Mouse (Mus musculus) granulocyte monocyte progenitor cell, adult 5-6 weeks (primary cell): ENCODE results near the gene Plxnb1. TPM values are rescaled to one million over a fixed set of nuclear protein-coding genes. Genes with fewer than 3 reads are reported as not detected.

Experiments used
- ATAC-seq: replicated peaks from 2 replicates; pipeline ENCODE4 v1.8.0; 2016; ENCODE audit warnings: mild to moderate bottlenecking, moderate TSS enrichment, inconsistent platforms; ENCODE audit not compliant: poor library complexity, severe bottlenecking
- total RNA-seq, 2 experiments: library from RNA; stranded (forward) in 1 of 2; stranded (reverse) in 1 of 2; fragments of 200-712, 200-1000 nt in 1 of 2; fragments of >200 nt in 1 of 2; fragmentation: Nextera tagmentation in 1 of 2; gene quantifications; 2 replicates each; pipeline ENCODE4 v1.2.3; 2014 to 2017

Gene Plxnb1
- total RNA-seq (2014; fragmentation: Nextera tagmentation), result not detected in 2 replicates
- total RNA-seq (2017), result not detected in 2 replicates

DNA sequence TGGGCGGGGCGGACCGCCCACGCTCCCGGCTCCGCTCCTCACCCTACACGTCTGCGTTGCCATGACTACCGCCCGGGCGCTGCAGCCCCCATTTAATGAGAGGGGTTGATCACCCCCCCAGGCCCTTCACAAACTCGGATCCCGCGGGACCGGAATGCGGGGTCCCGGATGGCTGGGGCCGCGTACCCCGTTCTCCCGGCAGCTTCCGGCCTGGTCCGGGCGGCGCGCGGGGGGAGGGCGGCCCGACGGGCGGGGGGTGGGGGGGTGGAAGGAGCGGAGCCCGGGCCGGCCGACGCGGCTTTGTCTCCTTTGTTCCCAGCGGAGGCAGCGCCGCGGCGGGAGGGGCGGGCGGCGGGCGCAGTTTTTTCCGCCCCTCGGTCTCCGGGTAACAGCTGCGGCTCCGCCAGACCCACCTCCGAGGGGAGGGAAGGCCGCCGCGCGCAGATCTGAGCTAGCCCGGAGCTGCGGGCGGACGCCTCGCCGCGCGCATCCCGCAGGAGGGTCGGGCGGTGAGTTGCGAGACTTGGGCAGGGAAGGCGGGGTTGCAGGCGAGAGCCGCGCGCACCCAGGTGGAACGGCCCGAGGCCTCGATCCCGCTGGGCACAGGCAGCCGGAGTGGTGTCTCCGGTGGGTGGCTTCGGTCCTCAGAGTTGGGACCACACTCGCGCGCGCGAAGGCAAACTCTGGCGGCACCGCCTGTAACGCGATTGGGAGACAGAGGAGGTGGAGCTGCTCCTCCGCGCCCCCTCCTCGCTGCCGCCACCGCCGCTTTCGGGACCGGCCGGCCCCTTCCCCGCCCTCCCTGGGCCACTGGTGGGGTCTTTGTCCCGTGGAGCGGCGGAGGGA, at the start of gene Plxnb1:
Gene Plxnb1 (plus strand): TSS at position 253 of the 846 bp plus-strand sequence.
- ATAC-seq, result peak; percentile 73

DNA sequence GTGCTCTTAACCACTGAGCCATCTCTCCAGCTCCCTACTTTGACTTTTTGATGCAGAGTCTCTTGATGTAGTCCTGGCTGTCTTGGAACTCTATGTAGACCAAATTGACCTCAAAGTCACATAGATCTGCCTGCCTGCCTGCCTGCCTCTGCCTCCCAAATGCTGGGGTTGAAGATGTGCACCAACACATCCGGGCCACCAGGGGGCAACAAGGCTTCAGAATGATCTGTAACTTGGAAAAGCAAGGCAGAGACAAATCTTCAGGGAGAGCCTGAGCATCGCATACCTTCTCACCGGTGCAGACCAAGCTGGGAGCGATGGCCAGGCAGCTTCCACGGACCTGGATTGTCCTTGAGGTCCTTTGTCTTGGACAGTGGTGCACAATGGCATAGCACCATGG, 48.9 kb upstream of the Plxnb1 start:
- ATAC-seq, result peak; percentile 99

DNA sequence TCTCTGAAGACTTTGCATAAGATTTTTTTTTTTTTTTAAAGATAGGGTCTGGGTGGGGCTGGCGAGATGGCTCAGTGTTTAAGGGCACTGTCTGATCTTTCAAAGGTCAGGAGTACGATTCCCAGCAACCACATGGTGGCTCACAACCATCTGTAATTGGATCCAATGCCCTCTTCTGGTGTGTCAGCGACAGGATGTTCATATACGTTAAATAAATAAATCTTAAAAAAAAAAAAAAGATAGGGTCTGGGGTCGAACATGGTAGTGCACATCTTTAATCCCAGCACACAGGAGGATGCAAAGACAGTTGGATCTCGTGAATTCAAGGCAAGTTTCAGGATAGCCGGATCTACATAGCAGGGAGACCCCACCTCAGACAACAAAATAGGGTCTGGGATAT, 45.9 kb upstream of the Plxnb1 start:
- ATAC-seq, result no peak

DNA sequence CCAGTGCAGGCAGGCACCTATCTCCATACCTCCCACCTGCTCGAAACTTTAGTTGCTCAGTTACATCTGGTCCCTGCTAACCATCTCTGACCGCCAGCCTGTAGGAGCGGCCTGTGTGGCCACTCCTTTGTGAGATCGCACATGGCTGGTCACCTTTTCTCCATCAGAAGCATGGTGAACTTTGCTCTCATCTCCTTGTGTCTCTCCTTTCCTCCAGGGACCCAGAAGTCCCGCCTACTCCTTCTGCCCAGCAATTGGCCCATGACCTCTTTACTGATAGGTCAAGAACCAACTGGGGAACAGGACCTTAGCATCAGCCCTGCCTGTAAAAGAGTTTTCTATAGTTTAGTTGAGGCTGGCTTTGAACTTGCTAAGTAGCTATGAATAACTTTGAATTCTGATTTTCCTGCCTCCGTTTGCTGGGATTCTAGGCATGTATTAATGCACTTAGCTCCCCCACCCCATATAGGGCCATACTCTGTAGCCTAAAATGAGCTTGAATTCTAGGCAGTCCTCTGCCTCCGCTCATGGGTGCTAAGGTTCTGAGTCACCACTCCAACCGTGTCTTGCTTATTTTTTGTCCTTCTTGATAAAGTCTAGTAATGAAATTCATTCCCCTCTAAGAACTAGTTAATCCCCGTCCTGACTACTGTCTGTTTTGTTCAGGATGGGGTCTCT, 45.1 kb upstream of the Plxnb1 start:
- no peak for ATAC-seq

DNA sequence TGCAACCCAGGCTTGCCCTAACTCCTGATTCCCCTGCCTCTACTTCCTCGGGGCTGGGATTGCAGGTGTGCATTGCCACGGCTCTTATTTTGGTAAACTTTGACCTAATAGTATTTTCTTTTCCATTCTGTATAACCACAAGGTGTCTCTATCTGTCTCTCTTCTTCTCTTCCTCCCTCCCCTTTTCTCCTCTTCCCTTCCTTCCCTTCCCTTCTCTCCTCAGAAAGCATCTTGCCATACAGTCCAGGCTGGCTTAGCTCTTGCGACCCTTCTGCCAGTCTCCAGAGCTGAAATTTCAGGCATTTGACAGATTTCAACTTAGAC, 44.6 kb upstream of the Plxnb1 start:
- ATAC-seq, result no peak

DNA sequence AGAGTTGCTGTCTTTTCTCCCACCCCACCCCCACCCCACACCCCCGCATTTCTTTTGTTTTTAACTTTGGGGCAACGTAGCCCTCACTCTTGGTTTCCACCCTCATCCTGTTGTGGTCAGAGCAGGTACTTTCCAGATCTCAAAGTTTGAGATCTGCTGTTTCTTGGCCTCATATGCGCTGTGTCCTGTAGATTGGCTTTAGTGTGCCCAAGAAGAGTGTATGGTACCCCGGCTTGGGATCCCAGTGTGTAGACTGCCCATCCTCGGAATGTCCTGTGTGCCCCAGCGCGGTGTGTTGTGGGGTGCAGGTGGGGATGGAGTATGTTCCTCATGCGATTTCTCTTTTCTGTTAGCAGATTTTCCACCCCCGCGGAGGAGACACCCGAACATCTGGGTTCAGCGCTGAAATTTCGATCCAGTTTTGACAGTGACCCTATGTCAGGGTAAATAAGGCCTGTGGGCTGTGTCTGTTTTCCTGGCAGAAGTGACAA, 44.1 kb upstream of the Plxnb1 start:
- ATAC-seq, result no peak

DNA sequence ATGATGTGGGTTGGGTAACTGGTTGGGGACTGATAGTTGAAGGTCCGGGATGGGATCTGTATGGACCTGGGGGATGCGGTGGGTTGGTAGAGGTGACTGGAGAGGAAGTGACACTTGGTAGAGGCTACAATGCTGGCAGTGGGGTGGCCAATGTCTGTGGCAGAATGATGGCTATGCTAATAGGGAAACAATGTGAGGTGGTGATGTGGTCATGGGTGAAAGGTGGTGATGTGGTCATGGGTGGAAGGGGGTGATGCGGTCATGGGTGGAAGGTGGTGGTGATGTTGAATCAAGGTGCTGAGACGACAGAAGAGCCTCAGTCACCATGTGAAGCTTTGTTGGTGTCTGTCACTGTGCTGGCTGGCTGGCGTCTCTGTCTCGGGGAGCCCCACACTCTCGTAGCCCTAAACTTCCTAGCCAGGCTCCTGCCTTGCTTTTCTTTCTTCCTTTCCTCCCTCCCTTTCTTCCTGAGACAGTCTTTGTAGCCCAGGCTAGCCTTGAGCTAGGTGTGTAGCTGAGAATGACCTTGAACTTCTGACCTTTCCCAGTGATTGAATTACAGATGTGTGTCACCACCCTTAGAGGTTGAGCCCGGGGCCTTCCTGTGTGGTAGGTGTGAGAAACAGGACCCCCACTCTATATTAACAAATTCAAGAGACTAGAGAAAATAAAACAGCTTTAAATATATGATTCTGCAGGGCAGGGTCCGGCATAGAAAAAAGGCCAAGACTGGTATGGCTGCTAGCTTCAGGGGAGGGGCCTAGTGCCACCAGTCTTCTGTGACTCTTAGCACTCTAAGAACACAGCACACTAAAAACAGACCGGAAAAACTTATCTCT, 43.3 kb upstream of the Plxnb1 start:
- ATAC-seq, result peak; percentile 25; the same call in 1 of the 2 replicates

DNA sequence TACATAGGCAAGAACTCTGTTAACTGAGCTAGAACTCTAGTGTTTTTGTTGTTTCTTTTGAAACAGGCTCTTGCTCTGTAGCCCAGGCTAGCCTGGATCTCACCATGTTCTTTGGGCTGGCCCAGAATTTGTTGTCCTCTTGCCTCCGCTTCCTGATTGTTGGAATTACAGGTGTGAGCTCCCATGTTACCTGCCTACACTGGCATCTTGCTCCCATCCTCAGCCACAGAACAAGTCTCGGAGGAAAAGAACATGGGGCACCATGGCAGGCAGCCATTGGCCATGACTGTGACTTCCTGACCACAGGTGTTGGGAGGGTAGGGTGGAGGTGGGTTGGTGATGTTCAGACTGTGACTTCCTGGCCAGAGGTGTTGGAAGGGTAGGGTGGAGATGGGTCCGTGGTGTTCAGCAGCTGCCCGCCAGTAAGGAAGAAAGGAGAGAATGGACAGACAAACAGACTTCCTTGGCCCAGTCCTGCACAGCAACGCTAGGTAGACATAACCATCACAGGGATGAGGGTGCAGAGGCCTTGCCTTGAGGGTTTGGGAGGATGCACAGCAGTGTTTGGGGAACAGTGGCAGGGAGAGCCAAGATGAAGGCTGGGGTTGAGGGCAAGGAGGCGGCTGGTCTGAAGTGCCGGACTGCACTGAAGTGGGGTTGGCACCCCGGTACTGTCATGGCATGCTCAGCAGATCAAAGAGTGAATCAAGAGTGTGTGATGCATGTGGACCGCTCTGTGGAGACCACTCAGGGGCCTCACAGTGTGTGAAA, 42.5 kb upstream of the Plxnb1 start:
- ATAC-seq, result no peak

DNA sequence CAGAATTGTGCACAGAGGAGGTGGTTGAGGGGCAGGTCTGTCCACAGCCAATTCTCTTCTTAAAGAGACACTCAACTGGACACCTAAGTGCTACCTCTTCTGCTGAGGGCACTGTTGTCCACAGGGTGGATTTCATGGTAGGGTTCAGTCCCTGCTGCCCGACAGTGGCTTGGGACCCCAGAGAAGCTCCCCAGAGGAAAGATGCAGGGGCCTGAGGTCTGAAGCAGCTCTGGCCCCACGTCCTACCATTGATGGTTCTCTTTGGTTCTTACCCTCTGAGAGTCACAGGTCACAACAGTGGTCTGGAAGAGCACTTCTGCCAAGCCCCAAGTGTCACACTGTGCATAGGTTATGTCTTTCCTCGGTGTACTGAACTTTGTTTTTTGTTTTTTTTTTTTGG, 41.8 kb upstream of the Plxnb1 start:
- ATAC-seq, result no peak

DNA sequence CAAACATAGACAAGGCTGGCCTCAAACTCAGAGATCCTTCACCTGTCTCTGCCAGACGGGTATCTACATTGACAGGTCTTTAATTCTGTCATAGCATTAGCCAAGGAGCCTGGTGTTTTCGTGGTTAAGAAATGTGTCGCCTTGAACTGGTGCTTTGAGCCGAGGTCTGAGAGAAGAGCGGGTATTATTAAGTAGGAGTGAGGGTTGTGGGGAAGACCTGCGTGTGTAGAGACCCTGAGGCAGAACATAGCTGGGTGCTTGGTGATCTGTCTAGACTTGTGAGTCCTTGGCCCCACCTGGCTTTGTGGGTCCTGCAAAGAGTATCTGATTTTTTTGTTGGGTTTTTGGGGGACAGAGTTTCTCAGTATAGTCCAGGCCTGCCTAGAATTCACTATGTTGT, 41.3 kb upstream of the Plxnb1 start:
- ATAC-seq, result no peak

DNA sequence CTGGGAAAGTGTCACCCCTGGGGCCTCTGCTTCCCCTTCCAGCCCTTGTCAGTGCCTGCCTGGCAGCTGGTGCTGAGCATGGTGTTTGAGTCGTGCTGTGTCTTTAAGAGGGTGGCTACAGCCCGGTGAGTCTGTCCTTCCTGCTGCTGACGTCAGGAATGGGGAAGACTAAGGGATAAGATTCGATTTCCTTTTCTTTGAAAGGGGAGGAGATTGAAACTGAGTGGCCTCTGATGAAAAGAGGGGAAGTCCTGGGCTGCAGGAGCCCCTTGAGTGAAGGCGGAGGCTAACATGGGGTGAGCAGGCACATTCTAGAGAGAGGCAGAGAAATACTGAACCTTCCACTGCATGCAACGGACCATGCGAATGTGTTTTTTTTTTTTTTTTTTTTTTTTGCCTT, 40.5 kb upstream of the Plxnb1 start:
- peak; percentile 64 for ATAC-seq

DNA sequence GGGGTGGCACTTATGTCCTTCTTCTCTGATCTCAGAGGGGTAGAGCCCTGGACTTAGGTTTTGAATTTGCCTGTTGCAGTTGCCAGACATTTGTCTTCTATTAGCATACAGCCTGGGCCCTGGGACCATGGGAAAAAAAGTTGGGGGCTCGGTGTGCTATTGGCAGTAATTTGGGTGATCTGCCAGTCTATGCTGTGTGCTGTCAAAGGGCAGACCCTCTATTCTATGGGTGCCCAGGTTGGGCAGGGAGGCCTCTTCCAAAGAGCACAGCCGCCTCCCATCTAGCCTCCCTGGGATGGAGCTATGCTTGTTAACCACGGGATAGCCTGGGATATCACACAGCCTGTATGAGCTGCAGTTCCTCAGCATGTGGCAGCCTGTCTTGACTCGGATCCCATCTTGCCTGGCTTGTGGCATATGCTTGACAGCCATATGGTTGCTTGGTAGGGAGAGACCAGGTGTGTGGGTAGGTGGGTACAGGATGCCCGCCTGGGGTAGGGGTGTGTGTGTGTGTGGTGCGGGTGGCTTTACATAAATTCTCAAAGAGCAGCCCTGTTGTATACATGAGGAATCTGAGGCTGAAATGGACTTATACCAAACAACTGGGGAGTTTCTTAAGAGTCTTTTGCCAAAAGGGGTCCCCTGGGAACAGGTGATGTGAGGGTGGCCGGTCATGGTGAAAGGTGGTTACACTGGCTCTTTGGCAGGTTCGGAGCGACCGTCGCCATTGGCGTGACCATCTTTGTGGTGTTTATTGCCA, 39.7 kb upstream of the Plxnb1 start:
- no peak for ATAC-seq

DNA sequence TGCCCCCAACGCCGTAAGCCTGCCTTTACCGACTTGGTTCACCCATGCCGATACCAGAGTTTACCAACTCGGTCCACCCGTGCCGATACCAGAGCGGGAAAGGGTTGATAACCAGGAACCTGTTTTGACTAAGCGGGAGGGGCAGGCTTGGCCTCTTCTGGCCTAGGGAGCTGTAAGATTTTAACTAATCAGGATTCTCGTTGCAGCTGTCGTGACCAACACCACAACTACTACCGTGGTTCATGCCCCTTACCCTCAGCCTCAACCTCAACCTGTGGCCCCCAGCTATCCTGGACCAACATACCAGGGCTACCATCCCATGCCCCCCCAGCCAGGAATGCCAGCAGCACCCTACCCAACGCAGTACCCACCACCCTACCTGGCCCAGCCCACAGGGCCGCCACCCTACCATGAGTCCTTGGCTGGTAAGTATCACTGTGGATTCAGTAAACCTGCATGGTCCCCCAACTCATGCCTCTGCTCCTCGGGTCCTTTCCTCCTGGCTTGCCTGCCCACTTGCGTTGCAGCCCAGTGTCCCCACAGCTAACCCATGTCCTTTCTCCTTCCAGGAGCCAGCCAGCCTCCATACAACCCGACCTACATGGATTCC, 39.0 kb upstream of the Plxnb1 start:
- no peak for ATAC-seq

DNA sequence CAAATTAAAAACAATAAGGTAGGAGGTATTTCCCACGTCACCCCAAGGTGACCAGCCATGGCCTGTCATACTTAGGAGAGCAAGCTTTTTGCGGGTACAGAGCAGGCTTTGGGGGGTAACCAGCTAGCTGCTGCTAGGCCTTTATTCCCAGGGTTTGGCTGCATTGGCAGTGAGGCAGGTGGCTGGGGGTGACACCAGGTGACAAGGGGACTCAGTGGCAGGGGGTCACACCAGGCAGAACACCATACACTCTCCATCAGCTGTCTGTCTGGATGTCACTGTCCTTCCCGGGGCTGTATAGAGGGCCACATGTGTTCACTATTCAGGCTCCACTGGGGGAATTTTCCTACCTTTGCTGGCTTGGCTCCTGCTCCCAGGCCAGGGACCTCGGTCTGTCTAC, 38.3 kb upstream of the Plxnb1 start:
- ATAC-seq, result no peak

DNA sequence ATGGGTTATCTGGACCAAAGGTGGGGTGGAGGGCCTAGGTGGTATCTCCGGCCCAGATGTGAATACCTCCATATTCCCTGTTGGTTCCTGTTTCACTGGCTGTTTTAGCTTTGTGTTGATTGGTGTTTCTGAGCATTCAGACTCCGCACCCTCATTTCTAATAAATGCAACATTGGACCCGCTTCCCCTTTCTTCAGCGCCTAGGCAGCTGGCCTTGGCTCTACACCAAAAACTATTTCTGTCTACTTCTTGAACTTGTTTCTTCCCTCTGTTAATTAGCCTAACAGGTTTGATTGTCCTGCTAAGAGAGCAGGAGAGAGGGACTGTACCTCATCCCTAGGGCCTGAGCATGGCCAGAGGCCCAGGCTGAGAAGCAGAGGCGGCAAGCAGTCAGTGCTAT, 37.6 kb upstream of the Plxnb1 start:
- ATAC-seq, result peak; percentile 31

DNA sequence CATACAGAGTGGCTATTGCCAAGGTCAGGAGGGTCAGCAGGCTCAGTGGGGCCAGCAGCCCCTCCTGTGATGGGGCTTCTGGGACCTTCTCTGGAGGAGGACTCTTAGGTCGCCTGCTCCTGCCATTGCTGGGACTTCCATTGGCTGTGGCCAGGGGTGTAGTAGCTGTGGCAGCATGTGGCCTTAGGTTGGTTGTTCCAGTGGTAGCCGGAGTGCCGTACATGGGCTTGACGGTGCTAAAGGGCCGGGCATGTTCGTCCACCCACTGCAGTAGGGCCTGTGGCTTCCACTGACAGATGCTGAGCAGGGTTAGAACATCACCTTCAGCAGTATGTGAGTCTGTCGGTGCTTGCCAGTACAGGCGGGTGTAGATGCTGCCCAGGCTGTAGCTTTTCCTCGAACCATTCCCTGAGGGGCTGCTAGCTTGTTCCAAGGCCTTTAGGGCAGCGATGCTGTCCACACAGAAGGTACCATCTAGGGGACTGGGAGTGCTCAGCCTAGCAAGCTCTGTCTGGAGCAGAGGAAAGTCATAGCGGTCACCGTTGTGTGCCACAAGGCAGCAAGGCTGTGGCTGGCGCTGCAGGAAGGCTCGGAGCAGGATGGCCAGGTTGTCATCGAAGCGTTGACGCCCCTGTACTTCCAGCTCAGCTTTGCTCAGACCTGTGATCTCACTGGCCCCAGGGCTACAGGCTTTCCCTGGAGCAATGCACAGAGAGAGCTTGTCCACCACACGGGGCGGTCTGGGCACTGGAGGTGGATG, 37.0 kb upstream of the Plxnb1 start:
- no peak for ATAC-seq

DNA sequence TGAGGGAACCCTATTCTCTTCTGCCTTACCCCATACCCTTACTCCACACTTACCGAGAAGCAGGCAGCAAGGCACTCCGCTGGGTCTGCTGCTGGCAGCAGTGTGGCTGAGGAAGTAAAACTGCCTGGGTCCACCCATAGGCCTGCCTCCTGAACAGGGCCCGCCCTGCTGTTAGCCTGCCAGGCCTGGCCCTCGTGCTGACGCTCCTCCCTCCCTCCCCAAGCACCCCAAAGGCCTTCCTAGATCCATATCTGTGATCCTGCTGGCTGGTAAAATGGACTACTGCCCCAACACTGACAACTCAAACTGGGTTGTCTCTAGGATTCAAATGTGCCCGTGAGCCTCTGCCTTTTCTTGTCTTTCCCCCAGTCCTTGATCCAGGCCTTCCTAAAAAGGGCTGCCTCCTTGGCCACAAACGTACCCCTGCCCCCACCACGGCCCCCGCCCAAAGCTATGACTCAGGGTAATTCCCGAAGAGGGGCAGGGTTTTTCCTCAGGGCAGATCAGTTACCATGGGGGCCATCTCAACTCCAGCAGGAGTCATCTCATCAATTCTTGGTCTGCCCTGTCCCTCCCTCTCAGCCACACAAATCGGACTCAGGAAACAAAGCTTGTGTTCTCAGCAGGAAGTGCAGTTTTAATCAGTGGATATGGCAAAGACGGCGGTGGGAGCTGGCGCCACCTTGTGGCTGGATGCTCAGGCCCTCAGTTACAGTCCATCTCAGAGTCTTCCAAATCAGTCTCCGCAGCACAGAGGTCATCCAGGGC, 35.9 kb upstream of the Plxnb1 start, which contains the start of gene Trex1:
Gene Trex1 (minus strand): TSS at position 599 of the 768 bp plus-strand sequence.
- ATAC-seq, result peak; percentile 65
